Mouse (Mus musculus) liver, embryonic 18 days (tissue): ENCODE results near the gene Gm6377. TPM values are rescaled to one million over a fixed set of nuclear protein-coding genes. Genes with fewer than 3 reads are reported as not detected.

Experiments used
- polyA plus RNA-seq: library from polyadenylated mRNA; depleted of rRNA; stranded (reverse); fragments of >200 nt; gene quantifications from 2 replicates; pipeline ENCODE4 v1.2.3, GENCODE M21; 2012; rRNA removed

Gm6377 gene
- 0.40 and 0.44 TPM in 2 replicates for polyA plus RNA-seq

DNA sequence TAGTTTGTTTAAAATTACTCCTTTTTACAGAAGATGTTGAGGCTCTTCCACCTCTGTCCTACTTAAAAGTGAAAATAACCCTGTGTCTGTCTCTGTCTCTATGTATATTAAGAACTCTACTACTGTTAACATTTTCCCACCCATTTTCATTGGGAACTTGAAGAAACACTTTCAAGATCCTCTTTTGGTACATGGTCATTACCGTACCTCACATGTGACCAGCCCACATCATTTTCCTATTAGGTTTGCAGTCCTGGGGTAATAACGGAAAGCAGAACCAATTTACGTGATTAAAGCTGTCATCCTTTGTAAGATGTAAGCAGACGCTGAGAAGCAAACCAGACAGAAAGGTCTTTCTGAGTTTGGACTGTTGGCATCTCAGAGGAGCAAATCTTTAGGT lies at the start of gene Gm6377:
TSS of gene Gm6377 (plus strand) at position 289 of the 400 bp plus-strand sequence.

Other genes with a start within 250 kb of the Gm6377 start
- gene Hmgn5, start 183.4 kb upstream of the Gm6377 start, polyA plus RNA-seq = 9.7 and 12.2 TPM in 2 replicates
- 33.2 and 37.0 TPM in 2 replicates for gene Sh3bgrl, start 101.4 kb upstream of the Gm6377 start, polyA plus RNA-seq